8 mouse cellular contexts compared by ENCODE assay signal in genomic region chr2:165654696-165655491, GRCm38 (mm10).
DNase-seq lines count a peak whose midpoint lies in the region; ATAC-seq lines count a peak whose summit lies in the region.
"Had no signal": no experiment of that assay in that cellular context is flagged by ENCODE, and none has a peak within 500 bp of the region (broad histone marks: within the 10 kb centered on the region; RNA-seq: fewer than 3 reads in every experiment).

No protein-coding gene starts in this region.

- no peaks in the 10 kb centered on the region for H3K27me3 ChIP-seq in hindbrain, embryonic 13.5 days
- H3K27me3 ChIP-seq in hindbrain, embryonic 11.5 days (ENCODE audit: control insufficient read depth, insufficient read depth, low read length): no peaks in the 10 kb centered on the region
- no peaks in the 10 kb centered on the region for H3K27me3 ChIP-seq in stomach, embryonic 16.5 days (ENCODE audit: control insufficient read depth, insufficient read depth, low read length)

- peaks cover 63% of the 10 kb centered on the region for H3K4me1 ChIP-seq in hindbrain, embryonic 13.5 days (replicated peaks)
- peaks cover 15% of the 10 kb centered on the region for H3K4me1 ChIP-seq in hindbrain, embryonic 11.5 days (replicated peaks; ENCODE audit: control insufficient read depth, insufficient read depth, low read length)
- H3K4me1 ChIP-seq in stomach, embryonic 16.5 days (ENCODE audit: control insufficient read depth, insufficient read depth, low read length): peaks cover 22% of the 10 kb centered on the region

- H3K9me3 ChIP-seq in hindbrain, embryonic 13.5 days: no peaks in the 10 kb centered on the region
- no peaks in the 10 kb centered on the region for H3K9me3 ChIP-seq in hindbrain, embryonic 11.5 days (ENCODE audit: control insufficient read depth, low read length)
- H3K9me3 ChIP-seq in stomach, embryonic 16.5 days (replicated peaks; ENCODE audit: control insufficient read depth, low read length): no peaks in the 10 kb centered on the region

- 0 out of 2 replicates have a peak overlapping the region, but pooled peaks have one; percentile 40 for H3K27ac ChIP-seq in hindbrain, embryonic 13.5 days
- no peak overlapping the region for H3K27ac ChIP-seq in hindbrain, embryonic 11.5 days (ENCODE audit: low read depth, low read length)
- H3K27ac ChIP-seq in stomach, embryonic 16.5 days (ENCODE audit: low read length): peak overlapping the region; percentile 67; the same call in 1 of the 2 replicates
- H3K27ac ChIP-seq: macrophage had no signal

- no peak overlapping the region for H3K4me2 ChIP-seq in hindbrain, embryonic 13.5 days
- no peak overlapping the region for H3K4me2 ChIP-seq in hindbrain, embryonic 11.5 days (replicated peaks; ENCODE audit: low read depth, low read length)
- H3K4me2 ChIP-seq in stomach, embryonic 16.5 days (ENCODE audit: low read depth, low read length): no peak overlapping the region

- H3K36me3 ChIP-seq in hindbrain, embryonic 13.5 days: no peaks in the 10 kb centered on the region
- no peaks in the 10 kb centered on the region for H3K36me3 ChIP-seq in hindbrain, embryonic 11.5 days (ENCODE audit: control insufficient read depth, insufficient read depth, low read length)
- H3K36me3 ChIP-seq in stomach, embryonic 16.5 days (ENCODE audit: control insufficient read depth, insufficient read depth, low read length): no peaks in the 10 kb centered on the region

- no peak overlapping the region for H3K4me3 ChIP-seq in hindbrain, embryonic 13.5 days
- H3K4me3 ChIP-seq in hindbrain, embryonic 11.5 days (ENCODE audit: low read depth, low read length): no peak overlapping the region
- no peak overlapping the region for H3K4me3 ChIP-seq in stomach, embryonic 16.5 days (replicated peaks; ENCODE audit: low read length)

- no peak overlapping the region for H3K9ac ChIP-seq in hindbrain, embryonic 13.5 days
- no peak overlapping the region for H3K9ac ChIP-seq in hindbrain, embryonic 11.5 days (ENCODE audit: low read depth, low read length)
- H3K9ac ChIP-seq in stomach, embryonic 16.5 days (ENCODE audit: low read length): no peak overlapping the region; the same call in 1 of the 2 replicates

- 84% methylated on average over 10 of the region's 10 CpGs for WGBS in hindbrain, embryonic 13.5 days
- 76% methylated on average over 10 of the region's 10 CpGs for WGBS in hindbrain, embryonic 11.5 days
- 65% methylated on average over 10 of the region's 10 CpGs for WGBS in stomach, embryonic 16.5 days

- no peak for ATAC-seq in hindbrain, embryonic 13.5 days (ENCODE audit: low FRiP score)
- no peak for ATAC-seq in hindbrain, embryonic 11.5 days (ENCODE audit: low FRiP score)
- peak; percentile 61 for ATAC-seq in common myeloid progenitor, adult 5-6 weeks (replicated peaks; ENCODE audit: low read depth, poor library complexity, severe bottlenecking)
- ATAC-seq in stomach, embryonic 16.5 days (ENCODE audit: insufficient read depth, low FRiP score): no peak

- DNase-seq in hindbrain, embryonic 11.5 days (ENCODE audit: low spot score): no peak
- peak; percentile 84 for DNase-seq in CD4-positive, CD25-positive, alpha-beta regulatory T cell, adult 2 months (ENCODE audit: low read depth, low spot score)
- no peak for DNase-seq in left cerebral cortex, adult 18-20 months (ENCODE audit: low spot score in 2 of 2)
- DNase-seq in gastrocnemius, postnatal 4 days (ENCODE audit: low spot score in 2 of 2): no peak
